Mouse (Mus musculus): Measurements from ENCODE around the gene Gnpat. TPM values are rescaled to one million over a fixed set of nuclear protein-coding genes. Genes with fewer than 3 reads are reported as not detected.

Gnpat gene
- polyA plus RNA-seq, 1 experiment from 2014 or later, result 107 TPM

- Histone ChIP-seq H3K4me3 (ENCODE audit: low read depth, low read length) (no peak overlapping the region), H3K27me3 (replicated peaks; ENCODE audit: control insufficient read depth, insufficient read depth, low read length) (peaks cover 2% of the 10 kb centered on the region; the same call in 1 of the 2 replicates), H3K9me3 (ENCODE audit: control insufficient read depth, low read length) (no peaks in the 10 kb centered on the region), H3K27ac (ENCODE audit: low read depth, low read length) (no peak overlapping the region), H3K4me1 (replicated peaks; ENCODE audit: control insufficient read depth, insufficient read depth, low read length) (no peaks in the 10 kb centered on the region), H3K36me3 (ENCODE audit: control insufficient read depth, insufficient read depth, low read length) (no peaks in the 10 kb centered on the region), H3K4me2 (no peak overlapping the region), H3K9ac (ENCODE audit: low read depth, low read length) (no peak overlapping the region)
- no peak for ATAC-seq (replicated peaks; ENCODE audit: low FRiP score)
- WGBS, result 4% methylated on average over 5 of the region's 5 CpGs
- no peak for DNase-seq (ENCODE audit: low spot score)
Measured at GRCm38 (mm10) chr8:124827387-124827786, 35.4 kb upstream of the Gnpat start.

- Histone ChIP-seq H3K4me1 (replicated peaks; ENCODE audit: control insufficient read depth, insufficient read depth, low read length) (no peaks in the 10 kb centered on the region), H3K4me2 (no peak overlapping the region), H3K9me3 (ENCODE audit: control insufficient read depth, low read length) (no peaks in the 10 kb centered on the region), H3K4me3 (ENCODE audit: low read depth, low read length) (no peak overlapping the region), H3K9ac (ENCODE audit: low read depth, low read length) (no peak overlapping the region), H3K27me3 (replicated peaks; ENCODE audit: control insufficient read depth, insufficient read depth, low read length) (peaks cover 2% of the 10 kb centered on the region; the same call in 1 of the 2 replicates), H3K36me3 (ENCODE audit: control insufficient read depth, insufficient read depth, low read length) (no peaks in the 10 kb centered on the region), H3K27ac (ENCODE audit: low read depth, low read length) (no peak overlapping the region)
- 80% methylated on average over 24 of the region's 24 CpGs for WGBS
- ATAC-seq (replicated peaks; ENCODE audit: low FRiP score), result no peak
- no peak for DNase-seq (ENCODE audit: low spot score)
Measured at GRCm38 (mm10) chr8:124828561-124829240, 34.1 kb upstream of the Gnpat start.

GRCm38 (mm10) chr8:124830050-124830449, 32.8 kb upstream of the Gnpat start:
- no peak for ATAC-seq (replicated peaks; ENCODE audit: low FRiP score)
- Histone ChIP-seq H3K36me3 (ENCODE audit: control insufficient read depth, insufficient read depth, low read length) (no peaks in the 10 kb centered on the region), H3K27ac (ENCODE audit: low read depth, low read length) (no peak overlapping the region), H3K4me1 (replicated peaks; ENCODE audit: control insufficient read depth, insufficient read depth, low read length) (no peaks in the 10 kb centered on the region), H3K4me3 (ENCODE audit: low read depth, low read length) (no peak overlapping the region), H3K9ac (ENCODE audit: low read depth, low read length) (no peak overlapping the region), H3K4me2 (no peak overlapping the region), H3K27me3 (replicated peaks; ENCODE audit: control insufficient read depth, insufficient read depth, low read length) (peaks cover 2% of the 10 kb centered on the region; the same call in 1 of the 2 replicates), H3K9me3 (ENCODE audit: control insufficient read depth, low read length) (no peaks in the 10 kb centered on the region)
- DNase-seq (ENCODE audit: low spot score), result no peak
- WGBS, result 65% methylated on average over 13 of the region's 13 CpGs

- Histone ChIP-seq H3K4me2 (no peak overlapping the region), H3K4me1 (replicated peaks; ENCODE audit: control insufficient read depth, insufficient read depth, low read length) (no peaks in the 10 kb centered on the region), H3K4me3 (ENCODE audit: low read depth, low read length) (no peak overlapping the region), H3K27ac (ENCODE audit: low read depth, low read length) (no peak overlapping the region), H3K9me3 (ENCODE audit: control insufficient read depth, low read length) (no peaks in the 10 kb centered on the region), H3K27me3 (replicated peaks; ENCODE audit: control insufficient read depth, insufficient read depth, low read length) (peaks cover 2% of the 10 kb centered on the region; the same call in 1 of the 2 replicates), H3K36me3 (ENCODE audit: control insufficient read depth, insufficient read depth, low read length) (no peaks in the 10 kb centered on the region), H3K9ac (ENCODE audit: low read depth, low read length) (no peak overlapping the region)
- 79% methylated on average over 6 of the region's 6 CpGs for WGBS
- no peak for DNase-seq (ENCODE audit: low spot score)
- ATAC-seq (replicated peaks; ENCODE audit: low FRiP score), result no peak
Measured at GRCm38 (mm10) chr8:124831531-124831930, 31.3 kb upstream of the Gnpat start.

GRCm38 (mm10) chr8:124831941-124832340, 30.9 kb upstream of the Gnpat start:
- ATAC-seq (replicated peaks; ENCODE audit: low FRiP score) (no peak), DNase-seq (ENCODE audit: low spot score) (no peak)
- Histone ChIP-seq H3K27ac (ENCODE audit: low read depth, low read length) (no peak overlapping the region), H3K4me3 (ENCODE audit: low read depth, low read length) (no peak overlapping the region), H3K27me3 (replicated peaks; ENCODE audit: control insufficient read depth, insufficient read depth, low read length) (peaks cover 2% of the 10 kb centered on the region; the same call in 1 of the 2 replicates), H3K36me3 (ENCODE audit: control insufficient read depth, insufficient read depth, low read length) (no peaks in the 10 kb centered on the region), H3K9me3 (ENCODE audit: control insufficient read depth, low read length) (no peaks in the 10 kb centered on the region), H3K4me1 (replicated peaks; ENCODE audit: control insufficient read depth, insufficient read depth, low read length) (no peaks in the 10 kb centered on the region), H3K4me2 (no peak overlapping the region), H3K9ac (ENCODE audit: low read depth, low read length) (no peak overlapping the region)
- 82% methylated on average over 6 of the region's 6 CpGs for WGBS

GRCm38 (mm10) chr8:124833430-124834205, 29.2 kb upstream of the Gnpat start:
- Histone ChIP-seq H3K4me2 (no peak overlapping the region), H3K9me3 (ENCODE audit: control insufficient read depth, low read length) (no peaks in the 10 kb centered on the region), H3K9ac (ENCODE audit: low read depth, low read length) (no peak overlapping the region), H3K36me3 (ENCODE audit: control insufficient read depth, insufficient read depth, low read length) (peaks cover 2% of the 10 kb centered on the region; the same call in 1 of the 2 replicates), H3K27me3 (replicated peaks; ENCODE audit: control insufficient read depth, insufficient read depth, low read length) (peaks cover 2% of the 10 kb centered on the region; the same call in 1 of the 2 replicates), H3K4me1 (replicated peaks; ENCODE audit: control insufficient read depth, insufficient read depth, low read length) (no peaks in the 10 kb centered on the region), H3K27ac (ENCODE audit: low read depth, low read length) (no peak overlapping the region), H3K4me3 (ENCODE audit: low read depth, low read length) (no peak overlapping the region)
- DNase-seq (ENCODE audit: low spot score) (no peak), ATAC-seq (replicated peaks; ENCODE audit: low FRiP score) (no peak)
- WGBS, result 36% methylated on average over 15 of the region's 15 CpGs

GRCm38 (mm10) chr8:124835848-124836247, 27.0 kb upstream of the Gnpat start:
- peaks cover 16% of the 10 kb centered on the region for H3K36me3 ChIP-seq (ENCODE audit: control insufficient read depth, insufficient read depth, low read length)
- no peak overlapping the region for H3K9ac ChIP-seq (ENCODE audit: low read depth, low read length)
- ATAC-seq (replicated peaks; ENCODE audit: low FRiP score) (no peak), DNase-seq (ENCODE audit: low spot score) (no peak)
- no peaks in the 10 kb centered on the region for H3K9me3 ChIP-seq (ENCODE audit: control insufficient read depth, low read length)
- H3K4me2 ChIP-seq, result no peak overlapping the region
- no peaks in the 10 kb centered on the region for H3K4me1 ChIP-seq (replicated peaks; ENCODE audit: control insufficient read depth, insufficient read depth, low read length)
- no peak overlapping the region for H3K27ac ChIP-seq (ENCODE audit: low read depth, low read length)
- no peak overlapping the region for H3K4me3 ChIP-seq (ENCODE audit: low read depth, low read length)
- no peaks in the 10 kb centered on the region for H3K27me3 ChIP-seq (replicated peaks; ENCODE audit: control insufficient read depth, insufficient read depth, low read length)

GRCm38 (mm10) chr8:124836273-124836672, 26.6 kb upstream of the Gnpat start:
- Histone ChIP-seq H3K9ac (ENCODE audit: low read depth, low read length) (no peak overlapping the region), H3K4me2 (no peak overlapping the region), H3K36me3 (ENCODE audit: control insufficient read depth, insufficient read depth, low read length) (peaks cover 16% of the 10 kb centered on the region), H3K9me3 (ENCODE audit: control insufficient read depth, low read length) (no peaks in the 10 kb centered on the region), H3K4me1 (replicated peaks; ENCODE audit: control insufficient read depth, insufficient read depth, low read length) (no peaks in the 10 kb centered on the region), H3K27ac (ENCODE audit: low read depth, low read length) (no peak overlapping the region), H3K27me3 (replicated peaks; ENCODE audit: control insufficient read depth, insufficient read depth, low read length) (no peaks in the 10 kb centered on the region), H3K4me3 (ENCODE audit: low read depth, low read length) (no peak overlapping the region)
- 85% methylated on average over 7 of the region's 7 CpGs for whole genome bisulfite sequencing
- ATAC-seq (replicated peaks; ENCODE audit: low FRiP score) (no peak), DNase-seq (ENCODE audit: low spot score) (no peak)

All from liver, embryonic 11.5 days (tissue).